Mouse (Mus musculus) MEL (cell line): ENCODE data around the gene Stx3. TPM values are rescaled to one million over a fixed set of nuclear protein-coding genes. Genes with fewer than 3 reads are reported as not detected.

Experiments used
- DNase-seq: peaks from one replicate; pipeline ENCODE4 v3.0.0; 2011; ENCODE audit warnings: low read depth, low spot score
- H3K27ac ChIP-seq: 2 replicates; pipeline ENCODE4 v1.5.1; 2012; ENCODE audit warnings: low read depth, mild to moderate bottlenecking, control low read depth, low read length, moderate library complexity; ENCODE audit not compliant: control insufficient read depth
- H3K27me3 ChIP-seq, 2 experiments: fragments of 150-350 bp in 1 of 2; sonication (generic) in 1 of 2; 2 replicates each; pipeline ENCODE4 v1.6.1; 2012; ENCODE audit warnings: low read length in 2 of 2, mild to moderate bottlenecking in 2 of 2, improper control_type of control experiment in 1 of 2, moderate library complexity in 1 of 2; ENCODE audit not compliant: insufficient read depth in 2 of 2, control insufficient read depth in 1 of 2
- H3K36me3 ChIP-seq, 2 experiments: 2 replicates each; pipeline ENCODE4 v1.6.1; 2012 to 2014; ENCODE audit warnings: low read length in 2 of 2, improper control_type of control experiment in 1 of 2, inconsistent platforms in 1 of 2, mild to moderate bottlenecking in 1 of 2; ENCODE audit not compliant: insufficient read depth in 2 of 2, control insufficient read depth in 1 of 2
- H3K4me1 ChIP-seq, 2 experiments: fragments of 150-350 bp in 1 of 2; sonication (generic) in 1 of 2; 2 replicates each; pipeline ENCODE4 v1.6.1; 2012; ENCODE audit warnings: low read length in 2 of 2, improper control_type of control experiment in 1 of 2, mild to moderate bottlenecking in 1 of 2; ENCODE audit not compliant: insufficient read depth in 2 of 2, control insufficient read depth in 1 of 2
- H3K4me3 ChIP-seq, 2 experiments: fragments of 150-350 bp in 1 of 2; sonication (generic) in 1 of 2; 2 replicates each; pipeline ENCODE4 v1.5.1; 2012; ENCODE audit warnings: low read depth in 2 of 2, low read length in 2 of 2, mild to moderate bottlenecking in 2 of 2, moderate library complexity in 2 of 2, control low read depth in 1 of 2, improper control_type of control experiment in 1 of 2; ENCODE audit not compliant: control insufficient read depth in 1 of 2, insufficient read depth in 1 of 2
- H3K79me2 ChIP-seq: 2 replicates; pipeline ENCODE4 v1.6.1; 2012; ENCODE audit warnings: mild to moderate bottlenecking, low read length, moderate library complexity; ENCODE audit not compliant: control insufficient read depth, poor library complexity, insufficient read depth
- H3K9ac ChIP-seq: 2 replicates; pipeline ENCODE4 v1.6.1; 2012; ENCODE audit warnings: low read depth, mild to moderate bottlenecking, control low read depth, low read length, moderate library complexity; ENCODE audit not compliant: control insufficient read depth, poor library complexity, severe bottlenecking
- H3K9me3 ChIP-seq: fragments of 150-350 bp; sonication (generic); replicated peaks from 2 replicates; pipeline ENCODE4 v1.6.1; 2012; ENCODE audit warnings: mild to moderate bottlenecking, low read length, improper control_type of control experiment, moderate library complexity; ENCODE audit not compliant: insufficient read depth
- BHLHE40 ChIP-seq: IDR thresholded peaks from 2 replicates; pipeline ENCODE4 v1.6.1; 2012; ENCODE audit warnings: low read depth, mild to moderate bottlenecking, inconsistent platforms, low read length, improper control_type of control experiment, borderline replicate concordance
- CHD1 ChIP-seq: IDR thresholded peaks from 2 replicates; pipeline ENCODE4 v1.6.1; 2012; ENCODE audit warnings: low read depth, mild to moderate bottlenecking, inconsistent platforms, low read length, improper control_type of control experiment
- CHD2 ChIP-seq: IDR thresholded peaks from 2 replicates; pipeline ENCODE4 v1.6.1; 2011; ENCODE audit warnings: low read length, improper control_type of control experiment
- CTCF ChIP-seq, 3 experiments: IDR thresholded peaks in 2 of 3; conservative IDR thresholded peaks in 1 of 3; 2 replicates each; pipeline ENCODE4 v1.5.1; 2011 to 2012; ENCODE audit warnings: low read length in 3 of 3, low read depth in 2 of 3, mild to moderate bottlenecking in 2 of 3, improper control_type of control experiment in 1 of 3, inconsistent platforms in 1 of 3, mixed read lengths in 1 of 3, moderate library complexity in 1 of 3; ENCODE audit not compliant: control insufficient read depth in 1 of 3, insufficient read depth in 1 of 3, poor library complexity in 1 of 3, severe bottlenecking in 1 of 3
- E2F4 ChIP-seq: IDR thresholded peaks from 2 replicates; pipeline ENCODE4 v1.6.1; 2011; ENCODE audit warnings: low read depth, low read length, improper control_type of control experiment, borderline replicate concordance
- ELF1 ChIP-seq: IDR thresholded peaks from 2 replicates; pipeline ENCODE4 v1.6.1; 2014; ENCODE audit warnings: low read depth, mild to moderate bottlenecking, inconsistent platforms, low read length, improper control_type of control experiment, moderate library complexity
- EP300 ChIP-seq, 2 experiments: IDR thresholded peaks; 2 replicates each; pipeline ENCODE4 v1.6.1; 2011; ENCODE audit warnings: improper control_type of control experiment in 2 of 2, low read length in 2 of 2, low read depth in 1 of 2, mild to moderate bottlenecking in 1 of 2
- ETS1 ChIP-seq: IDR thresholded peaks from 2 replicates; pipeline ENCODE4 v1.6.1; 2012; ENCODE audit warnings: low read depth, mild to moderate bottlenecking, inconsistent platforms, low read length, improper control_type of control experiment, moderate library complexity
- GATA1 ChIP-seq: IDR thresholded peaks from 2 replicates; pipeline ENCODE4 v1.6.1; 2011; ENCODE audit warnings: low read depth, low read length, improper control_type of control experiment
- HCFC1 ChIP-seq: IDR thresholded peaks from 2 replicates; pipeline ENCODE4 v1.6.1; 2012; ENCODE audit warnings: low read depth, mild to moderate bottlenecking, inconsistent platforms, low read length, improper control_type of control experiment, moderate library complexity
- JUND ChIP-seq: IDR thresholded peaks from 2 replicates; pipeline ENCODE4 v1.6.1; 2011; ENCODE audit warnings: low read depth, mild to moderate bottlenecking, improper control_type of control experiment, low read length
- KAT2A ChIP-seq: conservative IDR thresholded peaks from 2 replicates; pipeline ENCODE4 v1.6.1; 2012; ENCODE audit warnings: low read depth, low read length, improper control_type of control experiment, inconsistent platforms
- MAX ChIP-seq: IDR thresholded peaks from 2 replicates; pipeline ENCODE4 v1.6.1; 2011; ENCODE audit warnings: low read length, improper control_type of control experiment
- MAZ ChIP-seq: IDR thresholded peaks from 2 replicates; pipeline ENCODE4 v1.6.1; 2012; ENCODE audit warnings: low read depth, mild to moderate bottlenecking, inconsistent platforms, low read length, improper control_type of control experiment
- MEF2A ChIP-seq: IDR thresholded peaks from 2 replicates; pipeline ENCODE4 v1.6.1; 2014; ENCODE audit warnings: low read depth, mild to moderate bottlenecking, inconsistent platforms, low read length, improper control_type of control experiment; ENCODE audit not compliant: poor library complexity, insufficient replicate concordance, severe bottlenecking; ENCODE audit errors: extremely low read depth
- MYB ChIP-seq: IDR thresholded peaks from 2 replicates; pipeline ENCODE4 v1.6.1; 2011; ENCODE audit warnings: mild to moderate bottlenecking, low read depth, low read length, improper control_type of control experiment
- NELFE ChIP-seq: IDR thresholded peaks from 2 replicates; pipeline ENCODE4 v1.6.1; 2011; ENCODE audit warnings: low read depth, low read length, improper control_type of control experiment
- NRF1 ChIP-seq: IDR thresholded peaks from 2 replicates; pipeline ENCODE4 v1.6.1; 2014; ENCODE audit warnings: low read depth, mild to moderate bottlenecking, inconsistent platforms, low read length, improper control_type of control experiment, moderate library complexity; ENCODE audit not compliant: poor library complexity, insufficient read depth, severe bottlenecking
- POLR2A ChIP-seq, 2 experiments: IDR thresholded peaks; 2 replicates each; pipeline ENCODE4 v1.6.1; 2011 to 2012; ENCODE audit warnings: low read length in 2 of 2, mild to moderate bottlenecking in 2 of 2, control low read depth in 1 of 2, improper control_type of control experiment in 1 of 2, low read depth in 1 of 2, moderate library complexity in 1 of 2; ENCODE audit not compliant: control insufficient read depth in 1 of 2, insufficient read depth in 1 of 2, poor library complexity in 1 of 2
- POLR2AphosphoS2 ChIP-seq: IDR thresholded peaks from 2 replicates; pipeline ENCODE4 v1.6.1; 2011; ENCODE audit warnings: low read length, improper control_type of control experiment
- POLR2AphosphoS5 ChIP-seq: IDR thresholded peaks from 2 replicates; pipeline ENCODE4 v1.6.1; 2012; ENCODE audit warnings: low read depth, borderline replicate concordance, mild to moderate bottlenecking, inconsistent platforms, low read length, moderate library complexity, mixed read lengths
- RCOR1 ChIP-seq: IDR thresholded peaks from 2 replicates; pipeline ENCODE4 v1.6.1; 2012; ENCODE audit warnings: low read depth, mild to moderate bottlenecking, inconsistent platforms, low read length, improper control_type of control experiment
- SIN3A ChIP-seq: IDR thresholded peaks from 2 replicates; pipeline ENCODE4 v1.6.1; 2012; ENCODE audit warnings: low read length, improper control_type of control experiment, inconsistent platforms
- SMC3 ChIP-seq: IDR thresholded peaks from 2 replicates; pipeline ENCODE4 v1.6.1; 2011; ENCODE audit warnings: low read depth, low read length, improper control_type of control experiment
- TAL1 ChIP-seq: IDR thresholded peaks from 2 replicates; pipeline ENCODE4 v1.6.1; 2012; ENCODE audit warnings: mild to moderate bottlenecking, inconsistent platforms, low read length, moderate library complexity, mixed read lengths
- TCF12 ChIP-seq: IDR thresholded peaks from 2 replicates; pipeline ENCODE4 v1.6.1; 2014; ENCODE audit warnings: low read depth, mild to moderate bottlenecking, inconsistent platforms, low read length, improper control_type of control experiment, moderate library complexity
- UBTF ChIP-seq: IDR thresholded peaks from 2 replicates; pipeline ENCODE4 v1.6.1; 2012; ENCODE audit warnings: low read depth, mild to moderate bottlenecking, inconsistent platforms, low read length, improper control_type of control experiment, moderate library complexity, borderline replicate concordance; ENCODE audit not compliant: insufficient read depth
- USF1 ChIP-seq: IDR thresholded peaks from 2 replicates; pipeline ENCODE4 v1.6.1; 2014; ENCODE audit warnings: low read depth, mild to moderate bottlenecking, inconsistent platforms, low read length, improper control_type of control experiment, moderate library complexity
- USF2 ChIP-seq, 2 experiments: IDR thresholded peaks; 2 replicates each; pipeline ENCODE4 v1.6.1; 2011 to 2012; ENCODE audit warnings: improper control_type of control experiment in 2 of 2, low read length in 2 of 2, borderline replicate concordance in 1 of 2, inconsistent platforms in 1 of 2, low read depth in 1 of 2, mild to moderate bottlenecking in 1 of 2; ENCODE audit not compliant: insufficient read depth in 1 of 2
- ZC3H11A ChIP-seq: IDR thresholded peaks from 2 replicates; pipeline ENCODE4 v1.6.1; 2012; ENCODE audit warnings: low read depth, mild to moderate bottlenecking, inconsistent platforms, low read length, improper control_type of control experiment
- ZKSCAN1 ChIP-seq: IDR thresholded peaks from 2 replicates; pipeline ENCODE4 v1.6.1; 2012; ENCODE audit warnings: low read depth, mild to moderate bottlenecking, inconsistent platforms, low read length, improper control_type of control experiment, moderate library complexity
- ZNF384 ChIP-seq: IDR thresholded peaks from 2 replicates; pipeline ENCODE4 v1.6.1; 2012; ENCODE audit warnings: low read depth, mild to moderate bottlenecking, inconsistent platforms, low read length, improper control_type of control experiment
- polyA plus RNA-seq, 2 experiments: library from polyadenylated mRNA; stranded (reverse) in 1 of 2; unstranded in 1 of 2; fragments of >175 nt in 1 of 2; fragments of >200 nt in 1 of 2; gene quantifications; 2 replicates each; pipeline versions ENCODE4 v1.2.1 to v1.2.4; 2012; ENCODE audit warnings: low replicate concordance in 2 of 2, low read depth in 1 of 2; ENCODE audit not compliant: insufficient read length in 2 of 2, insufficient read depth in 1 of 2, missing spikeins in 1 of 2
- total RNA-seq: library from RNA; depleted of rRNA; stranded (reverse); fragments of 300-350 nt; gene quantifications from 2 replicates; pipeline ENCODE4 v1.2.3, GENCODE M21; 2012

Stx3 gene
- total and polyA plus RNA-seq, 3 experiments = 0.73 to 3.0 TPM; not detected in 1

DNA sequence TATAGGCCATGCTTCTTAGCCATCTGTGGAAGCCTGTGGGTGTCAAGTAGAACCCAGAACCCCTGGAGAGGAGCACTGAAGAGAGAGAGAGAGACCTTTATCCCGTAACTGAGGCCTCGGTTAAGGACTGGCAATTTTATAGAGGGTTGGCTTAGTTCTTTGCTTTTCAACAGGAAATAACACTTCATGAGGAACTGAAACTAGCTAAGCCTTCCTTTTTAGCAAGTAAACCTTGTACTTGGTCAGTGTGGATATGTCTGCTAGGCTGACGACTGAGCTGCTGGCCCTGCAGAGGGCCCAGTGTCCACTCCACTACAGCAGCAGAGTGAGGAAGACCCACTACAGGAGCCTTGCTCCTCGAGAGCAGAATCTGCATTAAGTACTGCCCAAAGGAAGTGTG is 52.8 kb downstream of the Stx3 start:
- Histone ChIP-seq H3K9ac (no peak overlapping the region), H3K4me1 (peaks cover 6 to 10% of the 10 kb centered on the region in 2 experiments)

DNA sequence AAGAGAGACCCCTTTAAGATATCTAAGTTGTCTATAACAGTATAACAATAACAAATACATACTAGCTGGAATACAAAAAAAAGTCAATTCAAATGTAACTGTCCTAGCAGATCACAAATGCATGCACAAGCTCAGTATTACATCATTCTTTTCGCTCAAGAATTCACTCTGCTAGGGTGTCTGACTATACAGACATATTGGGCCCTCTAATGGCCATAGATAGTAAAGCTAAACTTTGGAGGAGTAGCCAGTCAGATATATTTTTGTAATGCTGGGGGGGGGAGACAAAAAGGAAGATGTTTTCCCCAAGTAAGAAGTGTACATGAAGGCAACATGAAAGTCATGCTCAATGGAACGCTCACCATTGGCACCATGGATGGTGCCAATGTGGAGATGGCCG is 54.1 kb downstream of the Stx3 start:
- H3K27ac ChIP-seq = no peak overlapping the region
- DNase-seq = no peak
- no peak for TF ChIP-seq ZNF384
- TF ChIP-seq EP300 (IDR thresholded peaks at IDR 0.05; ENCODE audit: low read depth in 1 of 2, low read length in 2 of 2) = no peak
- TF ChIP-seq ETS1 = no peak
- no peak for TF ChIP-seq POLR2A (IDR thresholded peaks at IDR 0.05; ENCODE audit: control insufficient read depth in 1 of 2, insufficient read depth in 1 of 2, low read depth in 1 of 2, low read length in 2 of 2, poor library complexity in 1 of 2)
- no peak for TF ChIP-seq ZKSCAN1
- no peak for TF ChIP-seq UBTF
- TF ChIP-seq JUND = no peak
- no peak for TF ChIP-seq POLR2AphosphoS2
- no peak for TF ChIP-seq MYB
- no peak for TF ChIP-seq MAZ
- TF ChIP-seq RCOR1 = no peak
- no peak for TF ChIP-seq NELFE
- TF ChIP-seq ZC3H11A = peak; percentile 62
- no peak for TF ChIP-seq BHLHE40
- TF ChIP-seq GATA1 = no peak
- TF ChIP-seq USF2 (IDR thresholded peaks at IDR 0.05; ENCODE audit: borderline replicate concordance in 1 of 2, insufficient read depth in 1 of 2, low read depth in 1 of 2, low read length in 2 of 2) = no peak
- TF ChIP-seq TCF12 = no peak
- TF ChIP-seq CHD2 = no peak
- no peak for TF ChIP-seq MEF2A
- TF ChIP-seq E2F4 = no peak
- TF ChIP-seq NRF1 = no peak
- TF ChIP-seq TAL1 = no peak
- no peak for TF ChIP-seq USF1
- TF ChIP-seq SMC3 = peak; percentile 71
- peak in 2 of 3 experiments; percentile 13 to 65; a peak in 2 of 6 replicates for TF ChIP-seq CTCF (IDR thresholded peaks at IDR 0.05 in 2 of 3, conservative IDR thresholded peaks at IDR 0.05 in 1 of 3; ENCODE audit: control insufficient read depth in 1 of 3, insufficient read depth in 1 of 3, low read depth in 2 of 3, low read length in 3 of 3, poor library complexity in 1 of 3, severe bottlenecking in 1 of 3)
- TF ChIP-seq POLR2AphosphoS5 = no peak

More for the DNA sequence above, 52.8 kb downstream of the Stx3 start:
- TF ChIP-seq CHD1 (no peak), HCFC1 (no peak), SIN3A (no peak), MAZ (no peak), E2F4 (no peak), ZNF384 (no peak), TAL1 (no peak), EP300 (IDR thresholded peaks at IDR 0.05; ENCODE audit: low read depth in 1 of 2, low read length in 2 of 2) (no peak), CTCF (IDR thresholded peaks at IDR 0.05 in 2 of 3, conservative IDR thresholded peaks at IDR 0.05 in 1 of 3; ENCODE audit: control insufficient read depth in 1 of 3, insufficient read depth in 1 of 3, low read depth in 2 of 3, low read length in 3 of 3, poor library complexity in 1 of 3, severe bottlenecking in 1 of 3) (no peak), ELF1 (no peak), NRF1 (no peak), MAX (no peak), JUND (no peak), KAT2A (no peak)
- no peaks in the 10 kb centered on the region for H3K9me3 ChIP-seq
- no peak for DNase-seq
- H3K27ac ChIP-seq = no peak overlapping the region
- no peak overlapping the region for H3K4me3 ChIP-seq
- H3K36me3 ChIP-seq = peaks cover 0 to 10% of the 10 kb centered on the region in 2 experiments; a peak in 2 of 4 replicates
- H3K27me3 ChIP-seq = no peaks in the 10 kb centered on the region; a peak in 1 of 4 replicates
- peaks cover 11% of the 10 kb centered on the region for H3K79me2 ChIP-seq

More for the DNA sequence above, 54.1 kb downstream of the Stx3 start:
- Histone ChIP-seq H3K27me3 (peaks cover 0 to 2% of the 10 kb centered on the region in 2 experiments; a peak in 2 of 4 replicates), H3K9ac (no peak overlapping the region), H3K4me1 (peaks cover 3 to 7% of the 10 kb centered on the region in 2 experiments; a peak in 3 of 4 replicates), H3K79me2 (no peaks in the 10 kb centered on the region), H3K4me3 (no peak overlapping the region), H3K36me3 (peaks cover 0 to 3% of the 10 kb centered on the region in 2 experiments; a peak in 2 of 4 replicates), H3K9me3 (no peaks in the 10 kb centered on the region)
